Mouse (Mus musculus): ENCODE measurements around the gene Tnc.

GRCm38 (mm10) chr4:64002168-64002567 lies 44.6 kb downstream of the Tnc start:
- TF ChIP-seq CTCF (IDR thresholded peaks at IDR 0.05; ENCODE audit: borderline replicate concordance, insufficient read depth, low read length) (no peak), POLR2A (IDR thresholded peaks at IDR 0.05; ENCODE audit: low read depth, low read length) (no peak)

Data from embryonic fibroblast, embryonic 13.5 days (primary cell).